Mouse (Mus musculus) embryonic fibroblast, embryonic 13.5 days (primary cell): ENCODE data around the gene Zmiz1.

ENCODE experiments used
- CTCF ChIP-seq: IDR thresholded peaks from 2 replicates; pipeline ENCODE4 v1.5.1; 2011; ENCODE audit warnings: mild to moderate bottlenecking, control low read depth, low read length, moderate library complexity, borderline replicate concordance; ENCODE audit not compliant: insufficient read depth
- POLR2A ChIP-seq: IDR thresholded peaks from 2 replicates; pipeline ENCODE4 v1.6.1; 2011; ENCODE audit warnings: low read depth, mild to moderate bottlenecking, control low read depth, low read length, moderate library complexity

- no peak for TF ChIP-seq CTCF
- TF ChIP-seq POLR2A: no peak
These were observed 74.8 kb downstream of the Zmiz1 start for GRCm38 (mm10) chr14:25533631-25534395.
